Mouse (Mus musculus): Measurements from ENCODE around the gene Uggt2. TPM values are rescaled to one million over a fixed set of nuclear protein-coding genes. Genes with fewer than 3 reads are reported as not detected.
A peak's percentile ranks its signal among the peaks of the same experiment; 100 is the strongest.

Gene Uggt2
- total and polyA plus RNA-seq, 2 experiments from 2014 or later = 13.2 to 28.0 TPM

GRCm38 (mm10) chr14:118936952-118937351, 162.3 kb downstream of the Uggt2 start:
- H3K9ac ChIP-seq (replicated peaks; ENCODE audit: low read length) = peak overlapping the region; percentile 95
- no peak for ATAC-seq
- peaks cover 10% of the 10 kb centered on the region for H3K4me1 ChIP-seq (ENCODE audit: insufficient read depth, low read length)
- no peak for DNase-seq (ENCODE audit: low spot score)
- peak overlapping the region; percentile 69; the same call in 1 of the 2 replicates for H3K27ac ChIP-seq
- H3K27me3 ChIP-seq (ENCODE audit: insufficient read depth, low read length) = no peaks in the 10 kb centered on the region
- H3K36me3 ChIP-seq (ENCODE audit: insufficient read depth, low read length) = no peaks in the 10 kb centered on the region
- H3K9me3 ChIP-seq (ENCODE audit: low read length) = no peaks in the 10 kb centered on the region
- peak overlapping the region; percentile 98 for H3K4me3 ChIP-seq (ENCODE audit: low read length)
- no peak for TF ChIP-seq CTCF (IDR thresholded peaks at IDR 0.05; ENCODE audit: low read depth)
- H3K4me2 ChIP-seq (ENCODE audit: low read depth, low read length) = peak overlapping the region; percentile 79
- WGBS = 40% methylated on average over 4 of the region's 4 CpGs

- Histone ChIP-seq H3K27ac (no peak overlapping the region), H3K9me3 (ENCODE audit: low read length) (no peaks in the 10 kb centered on the region), H3K27me3 (ENCODE audit: insufficient read depth, low read length) (no peaks in the 10 kb centered on the region), H3K9ac (replicated peaks; ENCODE audit: low read length) (no peak overlapping the region), H3K4me1 (ENCODE audit: insufficient read depth, low read length) (peaks cover 10% of the 10 kb centered on the region), H3K4me2 (ENCODE audit: low read depth, low read length) (no peak overlapping the region), H3K36me3 (ENCODE audit: insufficient read depth, low read length) (no peaks in the 10 kb centered on the region), H3K4me3 (ENCODE audit: low read length) (no peak overlapping the region)
- ATAC-seq (no peak), DNase-seq (ENCODE audit: low spot score) (no peak)
- 62% methylated on average over 3 of the region's 3 CpGs for WGBS
- no peak for TF ChIP-seq CTCF (IDR thresholded peaks at IDR 0.05; ENCODE audit: low read depth)
These were observed 163.0 kb downstream of the Uggt2 start for GRCm38 (mm10) chr14:118936236-118936635.

Other genes starting within 250 kb of the Uggt2 start
- 352 and 378 TPM in 2 replicates for gene Dzip1, start 174.0 kb downstream of the Uggt2 start, total RNA-seq (2014; rRNA removed)
- gene Dzip1, start 174.0 kb downstream of the Uggt2 start, polyA plus RNA-seq (2015; fragmentation: Nextera tagmentation; extraction: Ambion mirVana) = 99.0 and 102 TPM in 2 replicates
- gene Dnajc3, start 161.5 kb downstream of the Uggt2 start, total RNA-seq (2014; rRNA removed) = 16.7 and 19.0 TPM in 2 replicates
- gene Dnajc3, start 161.5 kb downstream of the Uggt2 start, polyA plus RNA-seq (2015; fragmentation: Nextera tagmentation; extraction: Ambion mirVana) = 22.8 and 23.2 TPM in 2 replicates
- gene Hs6st3, start 38.9 kb upstream of the Uggt2 start, total RNA-seq (2014; rRNA removed) = 36.6 and 38.6 TPM in 2 replicates
- gene Hs6st3, start 38.9 kb upstream of the Uggt2 start, polyA plus RNA-seq (2015; fragmentation: Nextera tagmentation; extraction: Ambion mirVana) = 2.8 TPM in 2 replicates

Data from hindbrain, postnatal 0 days (tissue).